Mouse (Mus musculus) olfactory bulb, adult 2 months (tissue): ENCODE data around the gene Fap. TPM values are rescaled to one million over a fixed set of nuclear protein-coding genes. Genes with fewer than 3 reads are reported as not detected.

ENCODE experiments used
- H3K27ac ChIP-seq: fragments of 200-500 bp; 2 replicates; pipeline ENCODE4 v1.5.1; 2012; ENCODE audit warnings: low read depth, low read length; ENCODE audit not compliant: insufficient read depth
- H3K4me1 ChIP-seq: fragments of 200-500 bp; 2 replicates; pipeline ENCODE4 v1.6.1; 2012; ENCODE audit warnings: low read length; ENCODE audit not compliant: control insufficient read depth, insufficient read depth
- H3K4me3 ChIP-seq: fragments of 200-500 bp; 2 replicates; pipeline ENCODE4 v1.5.1; 2012; ENCODE audit warnings: mild to moderate bottlenecking, low read depth, low read length, moderate library complexity; ENCODE audit not compliant: insufficient read depth
- CTCF ChIP-seq: fragments of 200-500 bp; IDR thresholded peaks from 2 replicates; pipeline ENCODE4 v1.5.1; 2012; ENCODE audit warnings: low read depth, mild to moderate bottlenecking, low read length, moderate library complexity; ENCODE audit not compliant: insufficient read depth
- POLR2A ChIP-seq: fragments of 200-500 bp; IDR thresholded peaks from 2 replicates; pipeline ENCODE4 v1.6.1; 2012; ENCODE audit warnings: mild to moderate bottlenecking, low read depth, low read length, moderate library complexity; ENCODE audit not compliant: insufficient read depth
- WGBS: fragments of 180-500 bp; shearing (Covaris S2); methylation state at CpG from one replicate; pipeline ENCODE4 v1.1.7; 2018; 5-methylcytosine and 5-hydroxymethylcytosine counted together
- polyA plus RNA-seq: library from polyadenylated mRNA; stranded (reverse); fragments of >200 nt; gene quantifications from 2 replicates; pipeline ENCODE4 v1.2.4, GENCODE M21; 2012; ENCODE audit warnings: low replicate concordance; ENCODE audit not compliant: missing spikeins, insufficient read depth, insufficient read length

The Fap gene
- polyA plus RNA-seq, 1 experiment: not detected

DNA sequence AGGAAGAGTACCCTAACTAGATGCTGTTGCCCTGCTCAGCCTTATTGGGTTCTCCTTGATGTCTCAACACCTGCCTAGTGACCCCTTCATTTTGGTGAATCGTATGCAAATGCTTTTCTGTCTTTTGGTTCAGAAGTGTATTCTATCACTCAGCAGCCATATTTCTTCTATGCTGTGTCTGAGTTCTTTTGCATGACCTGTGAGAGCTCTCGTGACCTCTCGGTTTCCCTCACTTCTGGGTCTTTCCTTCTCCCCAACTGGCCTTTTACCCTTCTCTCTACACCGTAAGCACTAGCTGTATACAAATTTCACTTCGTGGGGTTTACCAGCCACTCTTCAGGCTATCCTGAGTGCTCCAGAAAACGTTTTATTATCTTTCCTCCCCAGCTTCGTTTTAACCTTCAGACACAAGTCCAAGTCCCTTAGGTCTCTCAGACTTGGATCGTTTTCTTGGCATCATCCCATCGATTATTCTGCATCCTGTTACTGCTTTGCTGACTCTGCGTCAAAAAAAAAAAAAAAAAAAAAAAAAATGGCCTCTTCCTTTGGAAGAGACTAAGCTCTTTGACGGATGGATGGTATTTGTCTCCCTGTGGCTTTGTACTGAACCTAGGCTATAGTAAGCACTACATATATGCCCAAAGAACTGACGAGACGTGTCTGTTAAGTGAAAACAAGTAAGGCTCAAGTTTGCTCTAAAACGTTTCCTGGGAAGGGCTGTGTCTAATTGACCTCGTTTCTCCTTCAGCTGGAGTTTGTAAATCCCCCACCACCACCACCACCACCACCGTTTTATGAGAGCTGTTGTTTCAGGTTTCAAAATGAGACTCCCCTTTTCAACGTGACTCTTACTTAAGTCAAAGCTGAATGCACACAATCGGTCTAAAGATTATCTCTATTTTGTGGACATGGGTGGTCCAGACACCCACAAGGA lies 114.4 kb downstream of the Fap start:
- Histone ChIP-seq H3K4me3 (no peak overlapping the region), H3K27ac (no peak overlapping the region), H3K4me1 (peaks cover 4% of the 10 kb centered on the region; the same call in 1 of the 2 replicates)
- TF ChIP-seq CTCF: no peak
- no peak for TF ChIP-seq POLR2A
- WGBS: 63% methylated on average over 18 of the region's 18 CpGs

DNA sequence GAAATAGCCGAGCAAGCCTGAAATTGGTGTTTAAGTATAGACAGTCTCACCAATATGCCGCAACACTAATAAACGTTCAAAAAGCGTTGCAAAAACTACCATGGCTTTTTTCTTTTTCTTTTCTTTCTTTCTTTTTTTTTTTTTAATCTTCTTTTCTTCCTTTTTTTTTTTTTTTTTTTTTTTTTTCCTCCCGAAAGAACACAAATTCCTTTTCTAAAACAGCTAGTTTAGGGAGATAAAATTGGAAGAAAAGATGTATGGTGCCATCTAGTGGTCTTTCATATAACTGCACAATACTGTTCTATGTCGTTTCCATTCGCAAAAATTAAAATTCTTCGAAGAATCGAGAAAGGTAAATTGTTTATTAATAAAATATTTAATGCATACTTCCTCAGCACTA lies 115.8 kb downstream of the Fap start:
- Histone ChIP-seq H3K27ac (no peak overlapping the region), H3K4me3 (no peak overlapping the region), H3K4me1 (peaks cover 4% of the 10 kb centered on the region; the same call in 1 of the 2 replicates)
- TF ChIP-seq POLR2A (no peak), CTCF (no peak)
- 16% methylated on average over 9 of the region's 9 CpGs for WGBS

DNA sequence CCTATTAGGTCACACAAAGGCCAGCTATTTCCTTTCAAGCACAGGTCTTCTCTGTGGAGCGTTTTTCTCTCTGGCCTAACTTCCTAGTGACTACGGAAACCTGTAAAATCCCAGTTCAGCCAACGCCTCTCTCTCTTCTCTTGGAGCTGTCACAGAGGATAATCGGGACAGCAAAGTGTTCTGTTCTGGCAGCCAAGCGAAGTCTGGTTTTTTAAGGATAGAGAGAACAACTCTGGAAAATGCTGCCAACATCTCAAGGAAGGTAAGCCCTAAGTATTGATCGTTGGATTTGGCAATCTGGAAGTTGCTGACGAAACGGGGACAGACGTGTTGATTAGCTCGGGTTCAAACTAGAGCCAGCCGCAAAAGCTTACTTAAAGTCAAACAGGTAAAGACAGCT lies 118.9 kb downstream of the Fap start:
- TF ChIP-seq POLR2A (no peak), CTCF (no peak)
- H3K4me3 ChIP-seq: no peak overlapping the region
- H3K27ac ChIP-seq: no peak overlapping the region
- H3K4me1 ChIP-seq: peaks cover 4% of the 10 kb centered on the region; the same call in 1 of the 2 replicates
- WGBS: 89% methylated on average over 11 of the region's 11 CpGs

- no peak overlapping the region for H3K27ac ChIP-seq
- WGBS: 84% methylated on average over 6 of the region's 6 CpGs
These were observed 119.8 kb downstream of the Fap start for GRCm38 (mm10) chr2:62454033-62454432.

More at GRCm38 (mm10) chr2:62454033-62454432, 119.8 kb downstream of the Fap start:
- Histone ChIP-seq H3K4me3 (no peak overlapping the region), H3K4me1 (peaks cover 4% of the 10 kb centered on the region; the same call in 1 of the 2 replicates)
- TF ChIP-seq POLR2A (no peak), CTCF (no peak)

Other genes with a start within 250 kb of the Fap start
- gene Dpp4, start 161.8 kb downstream of the Fap start, polyA plus RNA-seq: not detected in 2 replicates
- not detected in 2 replicates for gene Gcg, start 90.4 kb downstream of the Fap start, polyA plus RNA-seq
- not detected in 2 replicates for gene Ifih1, start 72.2 kb upstream of the Fap start, polyA plus RNA-seq
- gene Gca, start 90.2 kb upstream of the Fap start, polyA plus RNA-seq: not detected in 2 replicates